Mouse (Mus musculus): ENCODE data around the gene Zfp287.
A peak's percentile ranks its signal among the peaks of the same experiment; 100 is the strongest.
"Not testable (repeated sequence)": the region's sequence is repeated elsewhere in the genome, so short reads cannot be mapped to it uniquely, and the experiment has no call there.

Gene Zfp287

GRCm38 (mm10) chr11:62731311-62732021 is at the start of gene Zfp287:
Gene Zfp287 (minus strand): TSS chr11:62731905.
- peak; percentile 26 to 28 for DNase-seq (ENCODE audit: low spot score in 2 of 2)

DNA sequence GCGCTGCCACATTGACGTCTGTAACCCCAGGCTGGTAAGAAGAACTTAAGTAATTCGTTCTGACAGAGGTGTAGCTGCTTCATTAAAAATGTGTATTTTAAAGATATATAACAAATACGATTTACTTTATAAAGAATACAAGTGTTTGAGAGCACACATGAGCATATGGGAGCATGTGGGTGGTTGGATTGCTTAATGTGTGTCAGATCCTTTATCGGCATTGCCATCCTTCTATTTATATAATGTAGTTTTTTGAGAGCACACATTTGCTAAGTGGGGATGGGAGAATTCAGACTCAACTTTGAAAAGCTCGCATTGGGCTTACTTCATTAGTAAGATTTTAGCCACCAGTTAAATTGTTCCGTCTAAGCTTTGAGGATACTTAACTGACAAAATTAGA is 44.8 kb upstream of the Zfp287 start:
- no peak for DNase-seq (ENCODE audit: low spot score in 2 of 2)

- DNase-seq (ENCODE audit: low spot score in 2 of 2), result no peak
Measured at GRCm38 (mm10) chr11:62760755-62761457, 29.2 kb upstream of the Zfp287 start.

DNA sequence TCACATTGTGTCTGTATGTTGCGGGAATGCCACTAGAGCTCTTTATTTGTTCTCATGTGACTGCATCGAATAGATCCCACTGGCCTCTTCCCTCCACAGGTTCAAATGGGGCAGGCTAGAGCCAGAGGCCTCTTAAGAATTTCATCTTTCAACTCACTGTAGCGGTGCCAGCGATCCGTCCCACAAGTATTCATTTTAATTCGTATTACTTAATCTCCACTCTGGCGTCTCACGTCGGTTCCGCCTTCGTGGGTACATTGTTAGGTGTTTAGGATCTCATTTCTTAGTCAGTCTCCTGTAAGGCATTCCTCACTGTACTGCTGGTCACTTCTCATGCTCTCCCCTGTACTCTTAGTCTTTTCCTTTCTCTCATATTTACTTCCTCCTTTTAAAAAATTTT is 26.8 kb upstream of the Zfp287 start:
- no peak for DNase-seq (ENCODE audit: low spot score in 2 of 2)

DNA sequence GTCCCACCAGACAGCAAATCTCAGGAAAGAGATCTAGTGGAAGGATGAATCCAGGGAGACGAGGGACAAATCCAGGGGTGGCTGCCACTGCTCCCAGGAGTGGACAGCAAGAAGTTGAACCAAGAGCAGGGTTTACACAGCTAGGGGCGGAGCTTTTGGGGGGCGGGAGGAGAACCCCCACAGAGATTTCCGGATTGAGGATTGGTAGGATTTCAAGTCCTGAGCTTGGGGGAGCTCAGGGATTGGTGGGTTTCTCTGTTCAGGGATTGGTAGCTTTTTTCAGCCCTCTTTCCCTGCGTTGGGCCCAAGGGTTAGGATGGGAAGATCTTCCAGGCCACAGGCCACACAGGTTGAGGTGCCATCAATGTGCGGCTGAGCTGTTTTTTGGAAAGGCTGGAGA is 26.2 kb upstream of the Zfp287 start:
- DNase-seq (ENCODE audit: low spot score in 2 of 2), result no peak

DNA sequence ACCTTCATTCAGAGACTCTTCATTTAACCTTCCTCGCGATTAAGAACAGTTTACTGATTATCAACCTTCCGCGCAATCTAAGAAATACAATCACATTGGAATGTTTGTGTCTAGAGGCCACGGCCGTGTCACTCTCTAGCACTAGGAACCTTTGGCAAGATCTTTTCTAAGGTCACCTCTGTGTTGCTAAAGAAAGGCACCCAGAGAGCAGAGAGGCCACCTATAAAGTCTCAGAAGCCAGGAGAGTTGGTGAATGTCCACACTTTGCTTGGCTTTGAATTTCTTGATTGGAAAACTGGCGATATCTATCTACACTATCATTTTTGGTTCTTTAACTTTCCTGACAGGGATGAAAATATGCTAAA is 25.4 kb upstream of the Zfp287 start:
- no peak for DNase-seq (ENCODE audit: low spot score in 2 of 2)

DNA sequence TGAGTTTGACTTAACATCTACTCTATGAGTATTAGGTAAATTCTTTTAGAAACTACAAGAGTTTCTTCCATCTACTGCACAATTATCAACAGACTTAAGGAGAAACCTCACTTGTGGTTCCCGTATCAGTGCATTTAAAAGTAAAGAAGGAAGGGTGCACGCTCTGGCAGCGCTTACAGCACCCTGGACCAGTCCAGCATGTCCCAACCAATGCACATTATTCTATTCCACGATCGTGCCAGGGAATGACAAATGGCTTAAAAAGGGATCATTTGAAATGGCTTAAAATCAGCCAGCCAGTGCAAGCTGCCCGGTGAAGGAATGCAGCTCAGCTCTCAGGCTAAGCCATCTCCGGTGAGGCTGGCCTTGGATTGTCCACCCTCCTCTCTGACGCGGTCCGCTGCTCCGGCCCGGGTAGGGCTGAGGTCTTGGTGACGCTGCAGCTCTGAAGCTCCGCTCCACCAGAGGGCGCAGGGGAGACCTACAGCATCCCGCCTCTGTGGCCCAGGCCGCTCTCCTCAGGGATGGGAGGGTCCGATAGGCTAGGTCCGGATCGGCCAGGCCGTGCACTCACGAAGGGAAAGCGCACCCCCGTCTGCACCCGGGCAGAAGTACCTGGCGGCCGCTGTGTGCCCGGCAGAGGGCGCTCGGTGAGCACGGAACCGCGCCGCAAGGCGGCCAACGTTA is 24.9 kb upstream of the Zfp287 start:
- DNase-seq (ENCODE audit: low spot score in 2 of 2), result peak; percentile 65 to 78

- DNase-seq (ENCODE audit: low spot score in 2 of 2), result no peak
Measured at GRCm38 (mm10) chr11:62752780-62753179, 21.1 kb upstream of the Zfp287 start, which contains the start of gene Gm10428. Gene Gm10428 (plus strand): TSS chr11:62753100.

- no peak for DNase-seq (ENCODE audit: low spot score in 2 of 2)
Measured at GRCm38 (mm10) chr11:62752191-62752590, 20.5 kb upstream of the Zfp287 start.

- DNase-seq (ENCODE audit: low spot score in 2 of 2), result not testable (repeated sequence)
Measured at GRCm38 (mm10) chr11:62749445-62749844, 17.7 kb upstream of the Zfp287 start.

DNA sequence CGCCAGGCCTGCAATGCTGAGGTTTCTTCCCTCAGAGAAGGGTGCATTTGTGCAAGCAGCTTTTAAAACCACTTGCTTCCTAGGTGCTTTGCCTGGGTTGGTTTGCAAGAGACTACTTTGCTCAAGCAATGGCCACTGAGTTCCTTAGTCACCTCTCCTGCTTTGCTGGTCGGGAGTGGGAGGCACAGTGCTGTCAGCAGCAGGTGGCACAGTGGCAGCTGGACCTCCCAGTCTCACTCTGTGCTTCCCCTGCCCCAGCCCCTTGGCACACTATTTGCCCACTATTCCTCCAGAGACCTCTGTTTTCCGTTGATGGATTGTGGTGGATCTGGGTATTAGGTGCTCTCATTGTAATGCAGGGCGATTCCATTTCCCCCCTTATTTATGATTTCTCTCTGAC is 16.4 kb upstream of the Zfp287 start:
- no peak for DNase-seq (ENCODE audit: low spot score in 2 of 2)

DNA sequence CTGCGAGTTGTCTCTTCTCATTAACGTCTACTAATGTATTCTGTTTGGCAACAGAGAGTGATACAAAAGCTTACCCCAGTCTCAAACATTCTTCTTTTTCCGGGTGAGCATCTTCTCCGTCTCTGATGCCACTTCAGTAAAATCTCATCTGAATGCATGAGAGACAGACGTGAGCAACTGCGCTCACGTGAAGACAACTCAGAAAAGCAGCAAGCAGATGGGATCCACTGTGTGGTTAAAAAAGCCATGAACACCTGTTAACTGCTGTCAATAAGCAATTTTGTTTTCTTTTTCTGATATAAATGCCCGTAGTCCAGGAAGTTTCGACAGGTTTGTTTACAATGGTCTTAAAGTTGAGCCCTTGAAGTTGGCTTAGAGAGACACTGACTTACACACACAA is 15.5 kb upstream of the Zfp287 start:
- DNase-seq (ENCODE audit: low spot score in 2 of 2), result no peak

GRCm38 (mm10) chr11:62746001-62746533 is 14.4 kb upstream of the Zfp287 start:
- peak in 1 of 2 experiments; percentile 54 for DNase-seq (ENCODE audit: low spot score in 2 of 2)

- peak in 1 of 2 experiments; percentile 65 for DNase-seq (ENCODE audit: low spot score in 2 of 2)
Measured at GRCm38 (mm10) chr11:62744103-62744502, 12.4 kb upstream of the Zfp287 start.

GRCm38 (mm10) chr11:62742261-62742957 is 10.7 kb upstream of the Zfp287 start:
- no peak for DNase-seq (ENCODE audit: low spot score in 2 of 2)

DNA sequence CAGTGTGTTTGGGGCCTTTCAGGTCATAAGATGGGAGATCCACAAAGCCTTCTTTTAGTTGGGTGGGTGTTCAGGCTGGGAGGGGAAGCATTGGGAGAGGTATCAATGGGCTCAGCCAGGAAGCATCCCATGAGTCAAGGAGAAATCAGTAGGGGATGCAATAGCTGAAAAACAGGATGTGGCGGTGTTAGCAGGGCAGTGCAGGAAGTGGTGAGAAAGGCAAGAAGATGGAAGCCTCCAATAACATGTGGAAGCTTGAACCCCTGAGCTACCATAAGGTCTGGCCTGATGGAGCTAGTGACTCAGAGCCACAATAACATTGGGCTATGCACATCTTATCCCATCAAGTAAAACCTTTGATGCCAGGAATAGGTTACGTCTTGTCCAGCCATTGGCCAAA is 9.5 kb upstream of the Zfp287 start:
- DNase-seq (ENCODE audit: low spot score in 2 of 2), result no peak

- no peak for DNase-seq (ENCODE audit: low spot score in 2 of 2)
Measured at GRCm38 (mm10) chr11:62732665-62733064, 960 bp upstream of the Zfp287 start.

DNA sequence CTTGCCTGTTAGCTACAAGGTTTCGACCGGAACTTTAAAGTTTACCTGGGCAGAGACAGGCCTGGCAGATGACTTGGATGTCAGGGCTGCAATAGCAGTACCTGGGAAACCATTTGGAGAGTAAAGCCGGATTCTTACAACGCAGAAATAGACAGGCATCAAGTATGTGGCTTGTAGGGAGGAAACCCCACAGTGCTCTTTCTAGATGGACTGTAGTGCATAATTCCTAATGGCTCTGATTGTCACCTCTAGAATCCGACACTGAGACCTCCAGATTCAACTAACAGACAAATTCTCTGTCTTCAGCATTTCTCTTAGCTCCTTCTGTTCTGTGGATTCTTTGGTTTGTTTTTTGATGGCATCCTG is 300 bp upstream of the Zfp287 start:
- DNase-seq (ENCODE audit: low spot score in 2 of 2), result no peak

GRCm38 (mm10) chr11:62728276-62728675 is 3.4 kb downstream of the Zfp287 start:
- no peak for DNase-seq (ENCODE audit: low spot score in 2 of 2)

- no peak for DNase-seq (ENCODE audit: low spot score in 2 of 2)
Measured at GRCm38 (mm10) chr11:62710657-62711056, 21.0 kb downstream of the Zfp287 start.

DNA sequence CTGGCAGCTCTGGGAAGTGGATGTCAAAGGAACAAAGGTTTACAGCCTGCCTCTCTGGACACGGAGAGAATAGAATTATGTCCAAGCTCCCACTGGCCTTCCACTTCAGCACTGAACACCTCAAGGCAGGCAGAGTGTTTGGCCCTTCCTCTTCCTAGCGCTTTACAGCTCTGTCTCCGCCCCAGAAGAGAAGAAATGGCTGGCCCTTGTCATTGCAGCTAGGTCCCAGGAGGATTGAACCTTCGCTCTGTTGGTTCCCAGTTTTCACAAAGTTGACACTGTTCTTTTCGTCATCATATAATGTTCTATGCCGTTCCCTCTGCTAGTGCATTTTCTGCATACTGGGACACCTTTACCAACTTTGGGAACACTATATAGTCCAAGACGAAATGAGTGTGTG is 23.5 kb downstream of the Zfp287 start:
- DNase-seq (ENCODE audit: low spot score in 2 of 2), result no peak

DNA sequence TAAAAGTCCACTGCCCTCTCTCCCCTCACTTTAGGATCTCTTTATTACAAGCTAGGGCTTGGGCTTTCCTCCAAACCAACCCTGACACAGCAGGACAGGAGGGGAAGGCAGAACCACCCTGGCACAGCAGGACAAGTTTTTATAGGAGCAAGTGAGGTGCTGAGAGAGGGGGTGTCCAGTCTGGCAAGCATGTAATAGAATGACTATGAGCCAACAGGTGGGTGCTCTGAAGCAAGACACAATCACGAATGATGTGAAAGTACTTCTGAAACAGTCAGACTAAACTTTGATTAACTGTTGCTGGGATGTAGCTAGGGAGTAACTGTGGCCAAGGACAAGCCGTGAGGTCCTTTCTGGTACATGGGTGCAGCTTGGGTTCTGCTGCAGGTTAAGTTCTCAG is 25.6 kb downstream of the Zfp287 start:
- DNase-seq (ENCODE audit: low spot score in 2 of 2), result no peak
